Mouse (Mus musculus): ENCODE data around the gene Gpr35. TPM values are rescaled to one million over a fixed set of nuclear protein-coding genes. Genes with fewer than 3 reads are reported as not detected.

Gene Gpr35
- total RNA-seq, 2 experiments from 2014 or later = 0.23 to 0.27 TPM

- peak; percentile 52 for DNase-seq
These were observed 30.6 kb downstream of the Gpr35 start for GRCm38 (mm10) chr1:92981056-92981845.

GRCm38 (mm10) chr1:92982931-92983605 is 32.4 kb downstream of the Gpr35 start:
- no peak for DNase-seq

- no peak for DNase-seq
These were observed 34.3 kb downstream of the Gpr35 start for GRCm38 (mm10) chr1:92984999-92985398.

- no peak for DNase-seq
These were observed 38.2 kb downstream of the Gpr35 start for GRCm38 (mm10) chr1:92988894-92989293.

GRCm38 (mm10) chr1:92989891-92990290 is 39.2 kb downstream of the Gpr35 start:
- DNase-seq = no peak

GRCm38 (mm10) chr1:92992214-92992855 is 41.7 kb downstream of the Gpr35 start:
- DNase-seq = no peak

GRCm38 (mm10) chr1:92992880-92993279 is 42.2 kb downstream of the Gpr35 start:
- DNase-seq = no peak

- DNase-seq = no peak
These were observed 55.4 kb downstream of the Gpr35 start, which contains the start of gene Aqp12 for GRCm38 (mm10) chr1:93006061-93006460. Aqp12 (plus strand) TSS chr1:93006334.

- no peak for DNase-seq
These were observed 58.5 kb downstream of the Gpr35 start for GRCm38 (mm10) chr1:93009196-93009595.

GRCm38 (mm10) chr1:93010731-93011130 is 60.1 kb downstream of the Gpr35 start:
- DNase-seq = no peak

- no peak for DNase-seq
These were observed 61.5 kb downstream of the Gpr35 start for GRCm38 (mm10) chr1:93012103-93012585.

- DNase-seq = no peak
These were observed 62.7 kb downstream of the Gpr35 start for GRCm38 (mm10) chr1:93013367-93013766.

- DNase-seq = peak; percentile 52
These were observed 63.8 kb downstream of the Gpr35 start for GRCm38 (mm10) chr1:93014460-93014859.

GRCm38 (mm10) chr1:93015136-93015535 is 64.5 kb downstream of the Gpr35 start:
- no peak for DNase-seq

GRCm38 (mm10) chr1:93018716-93019115 is 68.1 kb downstream of the Gpr35 start:
- no peak for DNase-seq

- no peak for DNase-seq
These were observed 69.9 kb downstream of the Gpr35 start for GRCm38 (mm10) chr1:93020602-93021001.

GRCm38 (mm10) chr1:93026600-93026999 is 75.9 kb downstream of the Gpr35 start:
- DNase-seq = no peak

- DNase-seq = no peak
These were observed 78.7 kb downstream of the Gpr35 start for GRCm38 (mm10) chr1:93029387-93029786.

- DNase-seq = no peak
These were observed 79.4 kb downstream of the Gpr35 start for GRCm38 (mm10) chr1:93030060-93030459.

GRCm38 (mm10) chr1:93031199-93031598 is 80.5 kb downstream of the Gpr35 start:
- DNase-seq = no peak

GRCm38 (mm10) chr1:93033989-93034388 is 83.3 kb downstream of the Gpr35 start:
- no peak for DNase-seq

GRCm38 (mm10) chr1:93035981-93036380 is 85.3 kb downstream of the Gpr35 start:
- DNase-seq = no peak
